Mouse (Mus musculus): Measurements from ENCODE around the gene Scarb2. TPM values are rescaled to one million over a fixed set of nuclear protein-coding genes. Genes with fewer than 3 reads are reported as not detected.
"Not testable (repeated sequence)": the region's sequence is repeated elsewhere in the genome, so short reads cannot be mapped to it uniquely, and the experiment has no call there.

Scarb2 gene
- polyA plus RNA-seq (2017; shearing (Covaris generic)): 10 to 100 TPM; 10.6 to 11.8 TPM

DNA sequence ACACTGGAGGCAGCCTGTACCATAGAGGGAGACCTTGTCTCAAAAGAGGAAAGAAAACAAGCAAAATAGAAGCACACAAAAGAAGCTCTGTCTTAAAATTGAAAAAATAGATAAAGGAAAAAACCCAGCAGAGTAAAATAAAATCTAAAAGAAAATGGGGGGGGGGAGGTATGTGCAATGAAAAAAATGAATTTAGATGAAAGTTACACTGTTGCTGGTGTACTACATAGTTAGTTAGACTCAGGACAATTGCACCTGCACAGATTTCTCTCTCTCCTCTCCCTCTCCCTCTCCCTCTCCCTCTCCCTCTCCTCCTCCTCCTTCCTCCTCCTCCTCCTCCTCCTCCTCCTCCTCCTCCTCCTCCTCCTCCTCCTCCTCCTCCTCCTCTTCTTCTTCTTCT is at the start of gene Scarb2:
Gene Scarb2, minus strand, starts transcription at position 101 of the 400 bp plus-strand sequence.
- ATAC-seq: no peak

DNA sequence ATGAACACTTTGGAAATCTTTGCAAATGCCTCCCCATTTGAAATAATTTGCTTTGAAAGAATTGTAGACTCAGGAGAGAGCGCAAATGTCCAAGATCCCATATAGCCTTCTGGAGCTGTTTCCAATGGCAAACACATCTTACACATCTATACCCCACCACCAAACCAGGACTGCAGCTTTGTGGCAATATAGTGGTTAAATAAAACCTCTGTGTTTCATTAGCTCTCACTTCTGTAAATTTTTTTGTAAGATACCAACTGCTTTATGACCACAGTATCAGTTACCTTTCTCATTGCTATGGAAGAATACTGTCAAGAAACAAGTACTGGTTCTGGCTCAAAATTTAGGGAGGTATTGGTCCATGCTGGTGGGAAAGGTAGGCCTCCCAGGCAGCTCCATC is 49.3 kb upstream of the Scarb2 start:
- ATAC-seq: no peak

DNA sequence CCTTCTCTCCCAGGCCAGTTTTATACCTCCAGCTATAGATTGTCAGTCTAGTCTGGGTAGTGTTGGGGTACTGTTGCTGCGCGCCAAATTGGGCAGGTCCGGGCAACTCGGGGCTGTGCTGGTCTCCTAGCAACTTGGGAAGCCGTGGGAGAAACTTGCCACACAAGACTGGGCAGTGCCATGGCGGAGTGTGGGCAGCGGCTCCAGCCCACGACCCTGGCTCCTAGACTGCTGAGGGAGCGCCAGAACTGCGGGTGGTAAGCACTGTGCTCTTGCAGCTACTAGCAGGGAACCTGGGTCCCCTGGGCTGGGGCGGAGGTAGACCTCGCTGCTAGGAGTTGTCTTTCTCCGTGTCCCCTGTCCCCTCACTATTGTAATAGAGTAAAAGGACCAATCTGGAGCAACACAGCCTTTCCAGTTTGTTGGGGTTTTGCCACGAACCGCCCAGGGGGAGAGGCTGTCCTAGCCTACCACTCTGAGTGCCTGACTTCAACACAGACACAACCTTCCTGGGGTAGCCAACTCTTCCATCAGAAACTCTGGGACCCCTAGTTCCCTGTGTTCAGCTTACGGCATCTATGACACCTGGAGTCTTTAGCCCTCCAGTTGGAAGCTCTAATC is 48.4 kb upstream of the Scarb2 start, which contains the start of gene Fam47e:
Gene Fam47e, plus strand, starts transcription at position 179 of the 621 bp plus-strand sequence.
- no peak for ATAC-seq

DNA sequence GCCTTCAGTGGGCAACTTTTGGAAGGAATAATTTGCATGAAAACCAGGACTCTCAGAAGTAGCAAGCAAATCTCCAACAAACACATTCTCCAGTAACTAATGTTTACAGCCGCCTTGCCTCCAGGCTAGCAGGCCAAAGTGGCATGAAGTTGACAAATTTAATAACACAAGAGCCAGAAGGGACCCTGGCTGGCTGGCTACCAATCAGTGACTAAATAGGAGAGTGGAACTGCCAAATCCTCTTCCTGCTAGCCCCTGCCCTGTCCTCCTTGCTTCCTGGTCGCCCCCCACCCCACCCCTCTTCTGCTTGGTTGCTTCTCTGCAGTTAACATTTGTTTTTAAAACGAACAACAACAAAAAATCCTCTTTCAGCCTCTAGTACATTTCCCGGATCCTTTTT is 47.8 kb upstream of the Scarb2 start:
- ATAC-seq: no peak

DNA sequence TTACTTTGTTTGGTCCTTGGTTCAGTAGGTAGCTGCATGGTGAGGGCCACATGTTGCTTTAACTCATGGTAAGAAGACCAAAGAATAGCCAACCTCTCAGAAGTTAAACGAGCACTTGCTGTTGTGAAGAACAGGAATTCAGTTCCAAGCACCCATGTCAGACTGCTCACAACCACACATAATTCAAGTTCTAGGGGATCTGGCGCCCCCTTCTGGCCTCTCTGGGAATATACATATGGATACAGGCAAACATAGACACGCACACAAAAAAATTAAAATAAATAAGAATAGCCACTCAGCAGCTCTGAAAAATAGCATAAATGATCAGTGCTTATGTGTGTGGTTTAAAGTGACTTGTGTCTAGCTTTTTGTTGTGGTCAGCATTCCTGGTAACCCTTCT is 47.3 kb upstream of the Scarb2 start:
- no peak for ATAC-seq

DNA sequence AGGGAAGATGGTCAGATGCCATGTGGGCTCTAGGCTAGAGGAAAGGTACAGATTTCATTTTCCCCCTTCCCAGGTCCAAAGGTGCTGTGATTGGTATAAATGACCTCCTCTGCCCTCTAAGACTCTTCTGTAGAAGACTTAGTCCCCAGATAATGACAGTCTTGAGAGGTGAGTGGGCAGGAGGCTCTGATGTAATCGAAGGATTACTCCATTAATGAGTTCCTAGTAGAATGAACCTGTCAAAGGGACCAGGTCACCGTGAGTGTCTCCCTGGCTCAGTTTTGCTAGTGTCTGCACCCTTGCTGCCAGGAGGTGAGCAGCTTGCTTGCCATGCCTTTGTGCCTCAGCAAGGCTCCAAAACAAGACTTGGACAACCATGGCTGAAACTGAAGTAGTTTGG is 46.0 kb upstream of the Scarb2 start:
- no peak for ATAC-seq

DNA sequence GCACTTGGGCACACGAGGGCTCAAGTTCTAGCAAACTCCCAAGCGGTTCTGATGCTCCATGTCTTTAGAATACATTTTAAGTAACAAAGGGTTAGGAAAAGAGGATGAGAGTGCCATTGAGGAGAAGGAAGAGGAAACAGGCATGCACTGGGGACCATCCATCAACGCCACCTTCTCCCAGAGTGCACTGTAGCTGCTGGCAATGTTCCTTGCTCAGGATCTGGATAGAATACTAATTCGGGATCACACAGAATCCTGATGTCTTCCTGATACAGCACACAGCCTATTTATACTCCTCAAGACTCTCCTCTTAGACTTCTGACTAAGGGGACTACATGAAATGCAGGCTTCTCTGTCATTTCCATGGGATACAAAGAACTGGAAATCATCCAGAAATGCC is 33.1 kb upstream of the Scarb2 start:
- ATAC-seq: no peak

DNA sequence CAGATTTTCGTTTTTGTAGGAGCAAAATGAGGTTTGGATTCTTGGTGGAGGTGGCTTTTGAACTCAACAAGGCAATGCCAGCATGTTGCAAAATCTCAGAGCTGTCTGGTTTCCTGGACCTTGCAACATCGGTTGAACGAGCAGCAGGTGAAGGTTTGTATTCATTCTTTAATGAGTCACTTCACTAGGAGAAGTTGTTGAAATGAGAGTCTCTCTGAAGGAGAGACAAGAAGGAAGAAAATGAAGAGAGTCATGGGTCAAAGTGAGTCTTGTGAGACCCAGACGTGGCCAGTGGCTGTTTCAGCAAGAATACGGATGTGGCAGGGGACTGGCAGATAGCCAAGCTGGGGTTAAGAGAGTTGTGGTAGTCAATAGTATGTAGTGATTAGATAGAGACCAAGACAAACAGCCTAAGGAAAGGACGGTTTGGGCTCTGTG is 18.2 kb upstream of the Scarb2 start:
- ATAC-seq: no peak

DNA sequence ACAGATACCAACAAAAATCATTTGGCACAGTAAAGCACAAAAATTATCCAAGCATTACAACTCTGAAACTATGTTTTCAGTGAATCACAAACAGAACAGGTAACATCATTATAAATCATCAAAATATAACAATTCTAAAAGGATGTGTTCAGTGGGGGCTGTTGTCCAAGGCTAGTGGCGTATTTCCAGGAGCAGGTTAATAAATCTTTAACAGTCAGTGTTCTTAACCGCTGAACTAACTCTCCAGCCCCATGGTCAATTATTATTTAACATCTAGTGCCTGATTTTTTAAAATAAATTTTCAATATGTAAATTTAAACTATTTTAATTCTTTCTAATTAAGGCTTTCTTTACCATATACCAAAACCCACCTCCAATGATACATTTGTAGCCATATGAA is 14.5 kb upstream of the Scarb2 start:
- not testable (repeated sequence) for ATAC-seq

DNA sequence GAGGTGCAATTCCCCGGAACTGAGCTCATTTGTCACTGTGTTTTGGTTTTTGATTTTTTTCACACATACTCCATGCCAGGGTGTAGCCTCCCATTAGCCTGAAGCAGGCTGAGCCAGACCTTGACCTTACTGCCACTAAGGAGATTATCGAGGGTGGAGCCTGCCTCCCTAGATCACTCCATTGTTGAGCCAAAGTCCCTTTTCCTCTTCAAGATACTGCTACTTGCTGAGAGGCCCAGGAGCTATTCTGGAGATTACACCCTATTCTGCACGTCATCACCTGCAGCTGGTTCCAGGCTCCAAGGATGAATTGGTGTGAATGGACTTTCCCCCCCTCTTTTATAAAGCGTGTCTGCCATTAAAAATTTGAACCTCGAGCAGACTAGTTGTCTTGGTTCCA is 5.4 kb upstream of the Scarb2 start:
- ATAC-seq: no peak

DNA sequence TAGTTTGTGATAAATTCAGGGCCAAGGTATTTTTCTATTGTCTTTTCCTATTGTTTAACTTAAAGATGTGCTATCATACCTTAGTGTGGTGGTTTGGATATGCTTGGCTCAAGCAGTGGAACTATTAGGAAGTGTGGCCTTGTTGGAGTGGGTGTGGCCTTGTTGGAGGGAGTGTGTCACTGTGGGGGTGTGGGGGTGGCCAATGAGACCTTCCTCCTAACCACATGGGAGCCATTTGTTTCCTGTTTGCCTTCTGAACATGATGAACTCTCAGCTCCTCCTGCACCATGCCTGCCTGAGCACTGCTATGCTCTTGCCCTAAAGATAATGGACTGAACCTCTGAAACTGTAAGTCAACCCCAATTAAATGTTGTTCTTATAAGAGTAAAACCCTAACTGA is 4.6 kb upstream of the Scarb2 start:
- ATAC-seq: peak; percentile 57

DNA sequence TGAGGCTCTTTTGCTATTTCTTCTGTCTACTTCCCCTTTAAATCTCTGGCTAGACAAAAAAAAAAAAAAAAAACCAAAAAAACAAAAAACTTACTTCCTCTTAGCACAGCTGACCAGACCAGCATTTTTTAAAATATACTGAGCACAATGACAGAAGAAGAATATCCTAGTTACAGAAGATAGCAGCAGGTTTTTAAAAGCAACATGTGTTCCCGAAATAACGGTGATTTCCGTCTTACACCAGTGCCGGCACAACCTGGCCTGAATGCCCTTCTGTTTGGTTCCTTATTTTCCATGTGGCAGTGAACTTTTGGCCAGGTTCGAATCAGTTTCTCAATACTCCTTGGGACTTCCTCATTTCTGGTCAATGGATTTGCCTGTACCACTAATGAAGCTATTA is 2.2 kb upstream of the Scarb2 start:
- ATAC-seq: no peak

DNA sequence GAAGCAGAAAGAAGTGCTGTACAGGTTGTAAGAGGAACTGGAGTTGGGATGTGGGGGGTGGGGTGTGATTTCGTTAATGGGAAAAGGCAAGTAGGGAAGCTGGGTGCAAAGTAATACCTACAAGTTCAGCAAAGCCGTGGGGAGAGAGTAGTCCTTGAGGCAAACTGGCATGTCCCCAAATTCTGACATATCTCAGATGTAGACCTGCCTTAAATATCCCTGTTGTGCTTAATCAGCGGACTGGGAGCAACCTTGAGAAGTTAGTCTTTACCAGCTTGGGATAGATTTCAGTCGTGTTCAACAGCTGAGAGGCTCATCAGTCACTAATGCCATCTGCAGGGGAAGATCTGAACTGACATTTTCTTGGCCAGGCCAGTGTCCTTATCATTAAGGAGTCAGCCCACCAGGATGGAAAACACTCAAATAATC is 318 bp downstream of the Scarb2 start:
- ATAC-seq: no peak

DNA sequence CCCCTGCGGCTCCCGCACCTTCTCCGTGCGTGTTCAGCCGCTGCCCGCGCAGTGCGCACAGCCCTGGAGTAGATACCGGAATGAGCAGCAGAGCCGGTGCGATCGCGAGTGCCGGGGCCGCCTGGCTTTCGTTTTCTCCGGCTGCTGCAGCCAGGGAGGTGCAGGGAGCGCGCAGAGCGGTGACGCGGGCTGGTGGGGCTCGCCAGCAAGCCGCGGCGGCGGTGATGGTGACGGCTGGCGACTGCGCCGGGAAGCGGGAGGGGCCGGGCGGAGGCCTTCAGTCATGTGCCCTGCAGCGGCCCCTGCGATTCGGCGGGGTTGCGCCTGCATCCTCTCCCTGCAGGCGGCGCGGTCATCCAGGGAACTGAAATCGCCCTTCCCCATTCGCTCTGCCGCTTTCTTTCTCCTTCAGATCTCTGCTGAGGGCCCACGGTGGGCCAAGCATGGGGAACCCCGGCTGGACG is 1.2 kb downstream of the Scarb2 start:
- ATAC-seq: peak; percentile 77

DNA sequence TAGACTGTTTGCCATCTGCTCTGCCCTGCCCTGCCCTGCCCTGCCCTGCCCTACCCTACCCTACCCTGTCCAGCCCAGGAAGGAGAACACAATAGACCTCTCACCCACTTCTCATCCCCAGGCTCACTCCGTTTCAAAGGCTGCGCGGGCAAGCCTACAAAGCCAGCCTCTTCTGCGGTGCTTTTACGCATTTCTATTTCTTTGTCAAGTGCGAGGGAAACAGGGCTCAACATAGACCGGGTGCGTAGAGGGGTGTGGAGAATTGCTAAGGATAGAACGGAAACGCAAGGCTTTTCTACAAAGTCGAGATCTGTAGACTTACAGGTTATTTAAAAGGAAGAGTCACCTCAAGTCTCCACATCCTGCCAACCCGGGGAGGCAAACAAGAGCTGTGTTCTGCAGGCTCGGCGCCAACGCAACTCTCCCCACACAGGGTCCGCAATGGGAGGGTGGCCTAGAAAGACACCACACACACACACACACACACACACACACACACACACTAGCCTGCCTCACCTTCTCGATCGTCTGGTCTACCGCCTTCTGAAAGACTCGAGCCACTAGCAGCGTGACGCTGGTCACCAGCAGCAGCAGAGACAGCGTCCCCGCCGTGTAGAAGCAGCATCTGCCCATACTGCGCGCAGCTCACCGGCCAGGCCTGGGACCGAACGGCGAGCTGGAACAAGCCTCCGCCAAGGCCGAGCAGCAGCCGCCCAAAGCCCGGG is 1.8 kb downstream of the Scarb2 start:
- peak; percentile 63 for ATAC-seq

DNA sequence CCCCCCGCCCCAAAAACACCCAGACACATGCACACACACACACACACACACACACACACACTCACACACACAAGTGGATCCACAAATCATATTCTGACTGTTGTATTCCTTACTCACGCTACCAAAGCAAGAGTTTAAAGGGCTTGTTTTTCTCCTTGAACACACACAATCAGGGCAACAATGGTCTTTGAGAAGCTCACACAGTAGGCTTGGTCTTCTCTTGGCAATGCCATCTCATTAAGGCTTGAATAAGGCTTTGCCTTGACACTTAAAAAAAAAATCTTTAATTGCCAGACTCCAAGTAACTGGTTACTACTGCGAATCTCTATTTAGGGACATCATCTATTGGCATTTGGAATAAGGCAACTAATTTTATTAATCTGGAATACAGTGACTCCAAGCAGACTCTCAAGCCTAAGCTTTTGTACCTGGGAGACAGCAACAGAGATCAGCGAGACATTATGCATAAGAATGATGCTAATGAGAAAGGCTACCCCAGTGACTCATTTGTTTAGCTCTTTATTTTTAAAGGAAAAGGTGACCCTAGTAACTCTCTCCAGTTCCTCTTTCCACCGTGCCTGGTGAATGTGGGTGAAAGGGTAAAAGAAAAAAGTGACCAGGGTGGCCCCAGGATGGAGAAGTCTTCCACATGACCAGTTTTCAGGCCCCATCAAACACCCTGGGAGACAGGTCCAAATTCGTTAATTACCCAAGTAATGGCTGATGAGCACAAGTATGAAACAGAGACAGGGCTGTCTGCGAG is 2.6 kb downstream of the Scarb2 start:
- ATAC-seq: no peak

DNA sequence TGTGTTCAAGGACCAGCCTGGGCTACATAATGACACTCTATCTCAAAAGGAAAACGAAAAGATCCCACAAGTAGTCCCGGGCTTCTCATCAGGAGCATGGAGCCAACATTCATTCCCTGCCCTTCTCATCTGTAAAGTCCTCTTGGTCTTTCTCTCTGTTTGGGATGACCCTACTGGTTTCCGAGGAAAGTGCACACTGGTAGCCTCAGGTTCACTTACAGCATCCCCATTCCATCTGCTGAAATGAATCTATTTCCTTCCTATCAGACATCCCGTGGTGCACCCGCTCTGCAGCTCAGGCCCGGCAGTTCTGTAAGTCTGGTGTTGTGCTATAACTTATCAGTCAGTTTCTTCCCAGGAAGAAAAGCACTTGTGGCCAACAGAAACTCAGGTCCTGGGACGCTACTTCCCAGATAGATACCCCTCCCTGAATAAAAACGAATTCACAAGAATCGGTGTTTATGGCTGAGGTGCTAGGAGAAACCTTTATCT is 3.2 kb downstream of the Scarb2 start:
- ATAC-seq: no peak

DNA sequence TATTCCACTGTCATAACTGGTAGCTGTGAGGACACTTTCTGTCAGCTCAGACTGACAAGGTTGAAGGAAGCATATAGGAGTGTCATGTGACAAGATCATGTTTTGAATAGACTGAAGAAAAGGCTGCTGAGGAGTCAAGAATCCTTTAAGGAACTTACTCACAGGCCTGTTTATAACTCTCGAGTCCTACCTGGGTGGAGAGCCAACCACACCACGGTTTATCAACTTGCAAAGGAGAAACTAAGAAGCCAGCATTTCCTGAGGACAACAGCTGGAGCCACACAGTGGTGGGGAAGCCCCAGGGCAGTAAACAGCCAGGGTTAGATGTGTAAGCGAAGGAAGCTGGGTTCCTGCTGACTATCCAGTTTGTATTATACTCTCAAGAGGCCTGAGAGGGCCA is 7.3 kb downstream of the Scarb2 start:
- ATAC-seq: peak; percentile 83

DNA sequence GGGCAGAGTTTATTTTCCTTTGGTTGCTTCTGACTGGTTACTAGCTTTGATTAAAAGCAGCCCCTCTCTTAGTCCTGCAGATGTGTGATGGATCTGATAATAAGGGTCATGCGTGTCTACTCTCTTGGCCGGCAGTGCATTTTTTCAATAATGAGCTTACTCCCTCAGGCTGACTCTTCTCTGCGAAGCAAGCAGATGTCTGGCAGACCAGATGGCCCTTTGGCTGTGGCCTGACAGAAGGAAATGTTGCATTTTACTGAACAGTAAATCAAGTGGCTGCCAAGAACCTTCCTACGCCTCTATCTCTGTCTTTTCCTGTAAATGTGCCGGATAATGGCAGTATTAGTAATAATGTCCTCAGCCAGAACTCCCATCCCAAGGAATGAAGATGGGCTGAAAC is 8.0 kb downstream of the Scarb2 start:
- ATAC-seq: no peak

DNA sequence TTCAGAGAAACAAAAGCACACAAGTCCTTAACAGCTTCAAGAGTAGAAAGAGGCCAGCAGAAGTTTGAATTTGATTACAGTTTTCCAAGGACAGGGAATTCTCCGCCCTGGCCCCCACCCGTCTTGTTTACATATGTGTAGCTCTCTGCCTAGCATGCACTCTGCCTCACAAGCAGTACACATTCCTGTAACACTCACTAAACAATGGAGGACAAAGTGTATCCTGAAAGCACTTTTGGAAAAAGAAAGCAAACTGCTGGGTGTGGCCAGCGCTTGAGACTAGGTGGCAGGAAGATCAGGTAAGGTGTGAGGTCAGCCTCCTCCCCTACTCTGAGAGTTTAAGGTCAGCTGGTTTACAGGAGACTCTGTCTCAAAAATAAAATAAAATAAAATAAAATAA is 8.4 kb downstream of the Scarb2 start:
- no peak for ATAC-seq

DNA sequence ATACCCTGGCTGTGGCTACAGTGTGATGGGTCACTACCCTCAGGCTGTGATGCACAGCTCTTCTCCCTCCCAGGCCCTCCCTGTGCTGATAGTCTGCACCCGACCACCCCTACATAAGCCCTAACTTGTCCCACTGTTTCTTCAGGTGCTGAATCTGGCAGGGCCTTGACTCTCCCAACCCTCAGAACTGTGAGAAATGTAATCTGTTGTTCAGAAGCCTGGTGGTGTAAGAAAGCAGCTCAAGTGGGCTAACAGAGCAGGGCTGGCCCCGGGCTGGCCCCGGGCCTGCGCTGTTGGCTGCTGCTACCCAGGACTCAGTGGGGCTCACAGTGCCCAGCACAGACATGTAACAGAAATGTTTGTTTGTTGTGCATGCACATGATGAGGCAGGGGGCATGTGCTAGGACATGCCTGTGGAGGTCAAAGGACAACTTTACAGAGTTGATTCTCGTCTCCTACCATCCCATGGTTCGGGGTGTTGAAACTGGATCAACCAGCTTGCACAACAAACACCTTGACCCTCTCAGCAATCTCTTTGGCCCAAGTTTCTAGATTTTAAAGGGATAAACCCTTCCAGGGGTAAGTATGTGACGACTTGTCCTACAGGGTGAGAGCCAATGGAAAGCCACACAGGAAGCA is 10.7 kb downstream of the Scarb2 start:
- no peak for ATAC-seq

DNA sequence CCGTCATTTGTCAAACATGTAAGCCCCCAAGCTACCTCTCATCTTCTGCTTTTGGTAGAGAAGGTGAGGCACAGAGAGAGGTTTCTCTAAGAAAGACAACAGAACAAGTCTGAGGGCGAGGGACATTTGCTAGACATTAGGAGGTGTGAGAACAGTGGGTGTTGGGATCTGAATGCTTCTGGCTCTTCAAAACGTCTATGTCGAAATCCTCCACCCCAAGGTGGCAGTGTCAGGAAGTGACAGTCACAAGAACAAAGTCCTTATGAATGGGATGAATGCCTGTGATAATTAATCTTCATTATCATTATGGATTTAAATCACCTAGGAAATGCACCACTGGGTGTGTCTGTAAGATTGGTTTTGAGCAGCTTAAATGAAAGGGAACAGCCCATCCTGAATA is 11.3 kb downstream of the Scarb2 start:
- ATAC-seq: no peak

DNA sequence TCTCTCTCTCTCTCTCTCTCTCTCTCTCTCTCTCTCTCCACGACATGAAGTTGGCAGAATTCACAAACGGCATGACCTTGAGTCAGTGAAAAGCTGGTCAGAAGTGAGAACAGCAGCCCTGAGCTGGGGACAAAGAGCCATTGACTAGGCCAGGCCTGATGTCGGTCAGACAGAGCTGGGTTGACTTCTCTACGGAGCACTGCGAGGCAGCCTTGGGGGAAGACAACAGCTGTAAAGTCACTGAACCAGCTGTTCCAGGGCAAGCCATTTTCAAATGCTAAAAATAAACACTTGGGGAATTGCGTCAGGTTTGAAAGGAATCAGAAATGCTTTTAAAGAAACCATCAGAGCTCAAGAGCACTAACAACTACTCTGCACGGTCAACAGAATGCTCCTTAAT is 13.2 kb downstream of the Scarb2 start:
- ATAC-seq: no peak

Data from activated CD4-positive, CD25-positive, alpha-beta regulatory T cell, adult 4 months (primary cell).